In the genomic region with DNA sequence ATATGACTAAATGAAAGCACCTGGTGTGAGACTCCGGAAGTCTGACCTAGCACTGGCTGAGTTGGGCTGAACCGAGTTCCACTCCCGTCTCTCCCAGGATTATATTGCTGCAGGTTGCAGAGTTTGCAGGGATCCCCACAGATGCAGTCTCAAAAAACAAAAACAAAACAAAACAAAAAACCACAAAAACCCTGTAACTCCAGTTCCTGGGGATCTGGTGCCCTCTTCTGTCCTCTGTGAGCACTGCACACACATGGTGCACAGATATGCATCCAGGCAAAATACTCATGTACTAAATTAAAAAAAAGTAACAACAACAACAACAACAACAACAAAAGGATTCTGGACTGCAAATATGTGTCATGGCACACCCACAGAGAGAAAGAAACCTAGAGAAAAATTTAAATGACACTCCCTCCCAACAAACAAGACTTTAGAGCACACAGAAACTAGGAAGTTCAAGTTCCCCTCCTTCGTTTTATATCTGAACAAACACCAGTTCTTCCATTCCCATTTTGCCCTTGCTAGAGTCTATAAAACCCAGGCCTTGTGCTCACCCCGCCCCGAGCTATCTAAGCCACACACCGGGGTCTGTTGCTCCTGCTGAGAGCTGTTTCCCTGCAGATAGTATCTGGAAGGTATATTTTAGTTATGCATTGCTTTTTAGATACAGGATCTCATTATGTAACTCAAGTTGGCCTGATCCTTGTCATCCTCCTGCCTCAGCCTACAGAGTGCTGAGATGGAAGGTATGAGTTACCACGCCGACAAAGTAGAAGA, we compare ENCODE assay signal across 8 mouse cellular contexts. TPM values are rescaled to one million over a fixed set of nuclear protein-coding genes. Genes with fewer than 3 reads are reported as not detected.
DNase-seq lines count a peak whose midpoint lies in the region; ATAC-seq and TF ChIP-seq lines count a peak whose summit lies in the region.

No protein-coding gene starts in this region.

- no peaks in the 10 kb centered on the region for H3K9me3 ChIP-seq in E14TG2a.4 (ENCODE audit: low read length)
- H3K9me3 ChIP-seq in forebrain, embryonic 15.5 days = no peaks in the 10 kb centered on the region

- ATAC-seq in forebrain, embryonic 15.5 days (replicated peaks) = no peak

- 98% methylated on average over 9 of the region's 9 CpGs for WGBS in forebrain, embryonic 15.5 days

- no peak for DNase-seq in layer of hippocampus, adult 2 months (ENCODE audit: low spot score in 2 of 2)
- DNase-seq in layer of hippocampus, adult 11-12 months (ENCODE audit: low spot score) = no peak
- DNase-seq in naive thymus-derived CD4-positive, alpha-beta T cell, adult 2 months (ENCODE audit: low read depth) = peak; percentile 82
- DNase-seq in frontal cortex, postnatal 10 days (ENCODE audit: low spot score in 2 of 2) = no peak
- no peak for DNase-seq in layer of hippocampus, postnatal 25 days (ENCODE audit: extremely low spot score in 1 of 2, low spot score in 1 of 2)

- H3K4me1 ChIP-seq in E14TG2a.4 (replicated peaks; ENCODE audit: low read depth, low read length) = no peaks in the 10 kb centered on the region
- H3K4me1 ChIP-seq in bone marrow macrophage, adult 2 months (ENCODE audit: control insufficient read depth, insufficient read depth, low read length) = no peaks in the 10 kb centered on the region
- no peaks in the 10 kb centered on the region for H3K4me1 ChIP-seq in forebrain, embryonic 15.5 days

- TF ChIP-seq POLR2A in bone marrow macrophage, adult 2 months (IDR thresholded peaks at IDR 0.05; ENCODE audit: borderline replicate concordance, low read depth, low read length) = no peak

- H3K27ac ChIP-seq in layer of hippocampus, adult 2 months = no peak overlapping the region
- peak overlapping the region; percentile 33 for H3K27ac ChIP-seq in bone marrow macrophage, adult 2 months (ENCODE audit: insufficient read depth, low read depth, low read length)
- H3K27ac ChIP-seq in forebrain, embryonic 15.5 days (replicated peaks) = no peak overlapping the region

- peaks cover 96% of the 10 kb centered on the region for H3K36me3 ChIP-seq in E14TG2a.4 (ENCODE audit: insufficient read depth, low read length)
- H3K36me3 ChIP-seq in forebrain, embryonic 15.5 days = peaks cover 64% of the 10 kb centered on the region

- H3K4me2 ChIP-seq in forebrain, embryonic 15.5 days (replicated peaks) = no peak overlapping the region

- H3K4me3 ChIP-seq in layer of hippocampus, adult 2 months = no peak overlapping the region
- H3K4me3 ChIP-seq in E14TG2a.4 (replicated peaks; ENCODE audit: low read length) = no peak overlapping the region
- H3K4me3 ChIP-seq in bone marrow macrophage, adult 2 months (ENCODE audit: insufficient read depth, low read length) = no peak overlapping the region
- H3K4me3 ChIP-seq in forebrain, embryonic 15.5 days = no peak overlapping the region

- peak; percentile 63 for TF ChIP-seq CTCF in layer of hippocampus, adult 2 months (conservative IDR thresholded peaks at IDR 0.05)
- TF ChIP-seq CTCF in E14TG2a.4 (conservative IDR thresholded peaks at IDR 0.05; ENCODE audit: low read length) = peak; percentile 69
- peak; percentile 53; the same call in 1 of the 2 replicates for TF ChIP-seq CTCF in bone marrow macrophage, adult 2 months (IDR thresholded peaks at IDR 0.05; ENCODE audit: low read depth, low read length)

- H3K27me3 ChIP-seq in E14TG2a.4 (ENCODE audit: insufficient read depth, low read length) = no peaks in the 10 kb centered on the region
- no peaks in the 10 kb centered on the region for H3K27me3 ChIP-seq in forebrain, embryonic 15.5 days

- H3K9ac ChIP-seq in forebrain, embryonic 15.5 days (replicated peaks) = no peak overlapping the region

RNA-seq across cellular contexts. Expression of a gene that starts 9.0 kb away (rescaled TPM):
- 1 to 10 TPM; 3.1 to 5.0 TPM for total RNA-seq in layer of hippocampus, adult 2 months (2021)
- 8.9 and 11.4 TPM in 2 replicates for polyA plus RNA-seq in bone marrow macrophage, adult 2 months (2012; ENCODE audit: insufficient read depth, insufficient read length, missing spikeins)
- 9.9 and 11.0 TPM in 2 replicates for polyA plus RNA-seq in forebrain, embryonic 15.5 days (2015; fragmentation: Nextera tagmentation; extraction: Ambion mirVana)
- 1 to 10 TPM; 4.0 to 4.1 TPM for total RNA-seq in layer of hippocampus, postnatal 25 days (2021)

RNA-seq across cellular contexts. Expression of a gene that starts 18.6 kb away (rescaled TPM):
- 100 to 1,000 TPM; 779 to 834 TPM for total RNA-seq in layer of hippocampus, adult 2 months (2021)
- 1,156 and 1,201 TPM in 2 replicates for polyA plus RNA-seq in bone marrow macrophage, adult 2 months (2012; ENCODE audit: insufficient read depth, insufficient read length, missing spikeins)
- polyA plus RNA-seq in forebrain, embryonic 15.5 days (2015; fragmentation: Nextera tagmentation; extraction: Ambion mirVana) = 512 and 520 TPM in 2 replicates
- total RNA-seq in layer of hippocampus, postnatal 25 days (2021) = 100 to 1,000 TPM; 711 to 757 TPM

RNA-seq across cellular contexts. Expression of a gene that starts 18.7 kb away (rescaled TPM):
- total RNA-seq in layer of hippocampus, adult 2 months (2021) = 10 to 100 TPM; 13.6 to 18.8 TPM
- polyA plus RNA-seq in bone marrow macrophage, adult 2 months (2012; ENCODE audit: insufficient read depth, insufficient read length, missing spikeins) = 24.4 and 26.6 TPM in 2 replicates
- 20.5 and 21.2 TPM in 2 replicates for polyA plus RNA-seq in forebrain, embryonic 15.5 days (2015; fragmentation: Nextera tagmentation; extraction: Ambion mirVana)
- total RNA-seq in layer of hippocampus, postnatal 25 days (2021) = 10 to 100 TPM; 11.3 to 15.8 TPM

RNA-seq across cellular contexts. Expression of a gene that starts 19.4 kb away (rescaled TPM):
- not detected for total RNA-seq in layer of hippocampus, adult 2 months (2021)
- 202 and 222 TPM in 2 replicates for polyA plus RNA-seq in bone marrow macrophage, adult 2 months (2012; ENCODE audit: insufficient read depth, insufficient read length, missing spikeins)
- polyA plus RNA-seq in forebrain, embryonic 15.5 days (2015; fragmentation: Nextera tagmentation; extraction: Ambion mirVana) = 0.52 and 1.2 TPM in 2 replicates
- total RNA-seq in layer of hippocampus, postnatal 25 days (2021) = not detected

RNA-seq across cellular contexts. Expression of a gene that starts 20.0 kb away (rescaled TPM):
- total RNA-seq in layer of hippocampus, adult 2 months (2021) = 10 to 100 TPM; 15.9 to 20.4 TPM
- 4.8 and 5.1 TPM in 2 replicates for polyA plus RNA-seq in bone marrow macrophage, adult 2 months (2012; ENCODE audit: insufficient read depth, insufficient read length, missing spikeins)
- polyA plus RNA-seq in forebrain, embryonic 15.5 days (2015; fragmentation: Nextera tagmentation; extraction: Ambion mirVana) = 12.1 and 14.3 TPM in 2 replicates
- 10 to 100 TPM; 13.6 to 16.6 TPM for total RNA-seq in layer of hippocampus, postnatal 25 days (2021)
